Mouse (Mus musculus) limb, embryonic 15.5 days (tissue): ENCODE measurements around the gene Arhgef26. TPM values are rescaled to one million over a fixed set of nuclear protein-coding genes. Genes with fewer than 3 reads are reported as not detected.

Experiments
- ATAC-seq: fragments of 200-750 bp; cut with Nextera tagmentation; 2 replicates; pipeline ENCODE4 v1.8.0; 2017; ENCODE audit warnings: low read depth, moderate TSS enrichment; ENCODE audit not compliant: insufficient number of reproducible peaks, low FRiP score, low TSS enrichment
- H3K27ac ChIP-seq: fragments of 300-500 bp; sonication (generic); 2 replicates; pipeline ENCODE4 v1.5.1; 2015; ENCODE audit warnings: moderate library complexity, mild to moderate bottlenecking, inconsistent platforms
- H3K27me3 ChIP-seq: fragments of 300-500 bp; sonication (generic); 2 replicates; pipeline ENCODE4 v1.6.1; 2015; ENCODE audit warnings: inconsistent platforms
- H3K36me3 ChIP-seq: fragments of 300-500 bp; sonication (generic); 2 replicates; pipeline ENCODE4 v1.6.1; 2015; ENCODE audit warnings: inconsistent platforms
- H3K4me1 ChIP-seq: fragments of 300-500 bp; sonication (generic); 2 replicates; pipeline ENCODE4 v1.6.1; 2015; ENCODE audit warnings: inconsistent platforms
- H3K4me2 ChIP-seq: fragments of 300-500 bp; sonication (generic); 2 replicates; pipeline ENCODE4 v1.6.1; 2015; ENCODE audit warnings: mild to moderate bottlenecking, inconsistent platforms
- H3K4me3 ChIP-seq: fragments of 300-500 bp; sonication (generic); 2 replicates; pipeline ENCODE4 v1.5.1; 2015; ENCODE audit warnings: mild to moderate bottlenecking, inconsistent platforms
- H3K9ac ChIP-seq: fragments of 300-500 bp; sonication (generic); 2 replicates; pipeline ENCODE4 v1.6.1; 2015; ENCODE audit warnings: inconsistent platforms
- H3K9me3 ChIP-seq: fragments of 300-500 bp; sonication (generic); 2 replicates; pipeline ENCODE4 v1.6.1; 2016; ENCODE audit warnings: inconsistent platforms
- WGBS: fragments of 180-500 bp; shearing (Covaris S2); methylation state at CpG from one replicate; pipeline ENCODE4 v1.1.7; 2015; 5-methylcytosine and 5-hydroxymethylcytosine counted together
- polyA plus RNA-seq: library from polyadenylated mRNA; unstranded; fragments of >200 nt; fragmentation: Nextera tagmentation; extraction: Ambion mirVana; gene quantifications from 2 replicates; pipeline ENCODE4 v1.2.1, GENCODE M21; 2015

Arhgef26 gene
- polyA plus RNA-seq, 1 experiment from 2014 or later: 12.0 TPM

- no peak for ATAC-seq
- Histone ChIP-seq H3K9me3 (no peaks in the 10 kb centered on the region), H3K9ac (no peak overlapping the region), H3K36me3 (no peaks in the 10 kb centered on the region), H3K4me3 (no peak overlapping the region), H3K4me2 (no peak overlapping the region), H3K27ac (no peak overlapping the region), H3K4me1 (peaks cover 4% of the 10 kb centered on the region; the same call in 1 of the 2 replicates), H3K27me3 (no peaks in the 10 kb centered on the region)
- 83% methylated on average over 4 of the region's 4 CpGs for WGBS
These were observed 76.8 kb downstream of the Arhgef26 start for GRCm38 (mm10) chr3:62414926-62415325.

GRCm38 (mm10) chr3:62417458-62417857, 79.3 kb downstream of the Arhgef26 start:
- Histone ChIP-seq H3K36me3 (no peaks in the 10 kb centered on the region), H3K9me3 (no peaks in the 10 kb centered on the region), H3K27me3 (no peaks in the 10 kb centered on the region), H3K4me1 (peaks cover 4% of the 10 kb centered on the region; the same call in 1 of the 2 replicates), H3K4me3 (no peak overlapping the region), H3K4me2 (no peak overlapping the region), H3K27ac (no peak overlapping the region), H3K9ac (no peak overlapping the region)
- 57% methylated on average over 6 of the region's 6 CpGs for WGBS
- no peak for ATAC-seq

DNA sequence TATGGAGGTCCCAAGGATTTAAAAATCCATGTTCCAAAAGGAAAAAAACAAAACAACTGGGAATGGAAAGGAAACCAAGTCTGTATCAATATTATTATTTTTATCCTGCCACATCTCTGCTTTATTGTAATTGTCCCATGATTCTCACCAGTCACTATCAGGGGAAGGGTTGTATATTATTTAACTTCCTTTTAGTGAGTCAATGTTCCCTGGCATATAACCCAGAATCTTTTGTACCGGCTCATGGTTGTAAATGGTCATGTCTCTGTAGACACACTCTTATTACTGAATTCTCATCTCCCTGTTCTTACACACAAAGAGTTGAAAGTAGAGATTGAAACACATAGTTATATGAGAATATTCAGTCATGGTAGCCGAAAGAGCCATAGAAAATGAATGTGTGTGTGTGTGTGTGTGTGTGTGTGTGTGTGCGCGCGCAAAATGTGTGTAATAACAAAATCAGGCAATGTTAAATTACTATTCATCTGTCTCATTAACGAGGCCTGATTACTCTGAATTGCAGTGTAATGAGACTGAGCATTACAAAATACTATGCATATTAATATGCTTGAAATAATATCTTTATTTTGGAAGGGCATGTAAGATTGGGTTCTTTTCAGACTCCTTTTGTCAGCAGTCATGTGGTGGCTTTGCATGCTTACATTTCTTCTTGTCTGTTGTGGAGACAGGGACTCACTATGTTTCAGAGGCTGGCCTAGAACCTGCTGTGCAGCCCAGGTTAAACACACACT, 80.4 kb downstream of the Arhgef26 start:
- no peaks in the 10 kb centered on the region for H3K4me1 ChIP-seq
- 0 out of 2 replicates have a peak, but pooled peaks cover 2% of the 10 kb centered on the region for H3K36me3 ChIP-seq
- WGBS: 93% methylated on average over 6 of the region's 6 CpGs
- no peak for ATAC-seq
- H3K27me3 ChIP-seq: no peaks in the 10 kb centered on the region
- no peaks in the 10 kb centered on the region for H3K9me3 ChIP-seq
- no peak overlapping the region for H3K4me3 ChIP-seq
- H3K4me2 ChIP-seq: no peak overlapping the region
- H3K9ac ChIP-seq: no peak overlapping the region
- no peak overlapping the region for H3K27ac ChIP-seq

- H3K27ac ChIP-seq: no peak overlapping the region
- H3K9me3 ChIP-seq: no peaks in the 10 kb centered on the region
- no peak for ATAC-seq
- no peaks in the 10 kb centered on the region for H3K36me3 ChIP-seq
- no peak overlapping the region for H3K4me3 ChIP-seq
- no peaks in the 10 kb centered on the region for H3K4me1 ChIP-seq
- 57% methylated on average over 4 of the region's 4 CpGs for WGBS
- H3K9ac ChIP-seq: no peak overlapping the region
- no peak overlapping the region for H3K4me2 ChIP-seq
- H3K27me3 ChIP-seq: no peaks in the 10 kb centered on the region
These were observed 95.5 kb downstream of the Arhgef26 start for GRCm38 (mm10) chr3:62433675-62434074.

DNA sequence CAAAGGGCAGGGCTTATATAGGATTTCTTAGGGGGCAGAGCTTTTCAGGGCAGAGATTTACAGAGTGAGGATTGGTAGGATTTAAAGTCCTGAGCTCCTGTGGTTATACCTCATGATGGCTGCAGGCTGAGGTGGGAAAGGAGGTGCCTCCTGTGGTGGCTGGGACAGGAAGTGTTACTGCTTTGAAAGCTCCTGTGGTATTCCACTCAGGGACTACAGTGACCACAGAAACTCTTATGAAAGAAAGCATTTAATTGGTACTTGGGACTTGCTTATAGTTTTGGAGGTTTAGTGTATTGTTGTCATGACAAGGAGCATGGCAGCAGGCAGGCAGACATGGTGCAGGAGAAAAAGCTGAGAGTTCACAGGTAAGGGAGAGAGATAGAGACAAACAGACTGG, 97.8 kb downstream of the Arhgef26 start:
- Histone ChIP-seq H3K36me3 (no peaks in the 10 kb centered on the region), H3K4me3 (no peak overlapping the region), H3K4me1 (no peaks in the 10 kb centered on the region), H3K27ac (no peak overlapping the region), H3K9ac (no peak overlapping the region), H3K4me2 (no peak overlapping the region), H3K9me3 (no peaks in the 10 kb centered on the region), H3K27me3 (no peaks in the 10 kb centered on the region)
- ATAC-seq: no peak

- no peak overlapping the region for H3K9ac ChIP-seq
- WGBS: 59% methylated on average over 5 of the region's 5 CpGs
These were observed 102.4 kb downstream of the Arhgef26 start for GRCm38 (mm10) chr3:62440431-62440969.

GRCm38 (mm10) chr3:62443582-62444194, 105.5 kb downstream of the Arhgef26 start:
- H3K27me3 ChIP-seq: no peaks in the 10 kb centered on the region
- no peaks in the 10 kb centered on the region for H3K9me3 ChIP-seq
- no peak overlapping the region for H3K9ac ChIP-seq
- no peak overlapping the region for H3K4me2 ChIP-seq
- H3K4me3 ChIP-seq: no peak overlapping the region
- H3K27ac ChIP-seq: no peak overlapping the region
- H3K36me3 ChIP-seq: peaks cover 5% of the 10 kb centered on the region; the same call in 1 of the 2 replicates
- H3K4me1 ChIP-seq: no peaks in the 10 kb centered on the region
- no peak for ATAC-seq
- 75% methylated on average over 12 of the region's 12 CpGs for WGBS

More at GRCm38 (mm10) chr3:62440431-62440969, 102.4 kb downstream of the Arhgef26 start:
- H3K27me3 ChIP-seq: no peaks in the 10 kb centered on the region
- H3K4me3 ChIP-seq: no peak overlapping the region
- H3K36me3 ChIP-seq: no peaks in the 10 kb centered on the region
- H3K27ac ChIP-seq: no peak overlapping the region
- H3K4me1 ChIP-seq: no peaks in the 10 kb centered on the region
- no peak for ATAC-seq
- no peak overlapping the region for H3K4me2 ChIP-seq
- H3K9me3 ChIP-seq: no peaks in the 10 kb centered on the region

DNA sequence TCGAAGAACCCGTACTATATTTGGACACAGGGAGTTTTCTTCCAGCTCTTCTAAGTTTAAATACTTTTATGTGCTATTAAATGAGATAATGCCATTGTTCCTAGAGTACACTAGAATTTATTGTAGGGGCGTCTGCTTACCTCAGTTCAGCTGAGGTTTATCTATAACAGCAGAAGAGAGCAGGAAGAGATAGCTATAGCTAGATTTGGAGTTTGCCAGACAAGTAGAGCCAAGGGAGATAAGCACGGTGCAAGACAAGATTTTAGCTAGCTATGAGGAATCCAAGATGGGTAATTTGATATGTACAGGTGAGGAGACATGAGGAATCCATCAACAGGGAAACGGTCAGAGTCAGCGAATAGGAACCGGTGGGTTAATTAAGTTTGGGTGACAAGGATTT, 108.1 kb downstream of the Arhgef26 start:
- no peaks in the 10 kb centered on the region for H3K4me1 ChIP-seq
- H3K27me3 ChIP-seq: no peaks in the 10 kb centered on the region
- H3K9me3 ChIP-seq: no peaks in the 10 kb centered on the region
- no peak overlapping the region for H3K4me3 ChIP-seq
- WGBS: 81% methylated on average over 7 of the region's 7 CpGs
- H3K36me3 ChIP-seq: peaks cover 8% of the 10 kb centered on the region; the same call in 1 of the 2 replicates
- ATAC-seq: no peak
- H3K4me2 ChIP-seq: no peak overlapping the region
- no peak overlapping the region for H3K9ac ChIP-seq
- no peak overlapping the region for H3K27ac ChIP-seq

DNA sequence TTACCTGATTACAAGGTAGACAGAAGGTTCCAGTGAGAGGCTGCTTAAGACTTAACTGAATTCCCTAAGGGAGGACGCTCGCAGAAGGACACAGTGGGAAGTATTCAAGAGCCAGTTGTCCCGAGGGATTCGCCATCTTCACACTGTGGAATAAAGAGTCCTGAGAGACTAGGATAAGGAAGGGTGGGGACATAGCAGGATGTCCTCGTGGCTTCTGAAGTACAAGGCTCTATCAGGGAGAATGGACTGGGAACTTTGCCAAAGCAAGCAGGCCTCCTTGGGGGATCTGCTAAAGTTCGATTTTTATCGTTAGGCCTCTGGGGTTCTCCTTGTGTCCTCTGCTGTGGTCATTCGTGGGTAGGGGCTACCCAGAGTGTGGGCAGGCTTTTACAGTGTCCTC, 109.0 kb downstream of the Arhgef26 start:
- Histone ChIP-seq H3K36me3 (peaks cover 10% of the 10 kb centered on the region; the same call in 1 of the 2 replicates), H3K4me1 (no peaks in the 10 kb centered on the region), H3K9ac (no peak overlapping the region), H3K9me3 (no peaks in the 10 kb centered on the region), H3K27ac (no peak overlapping the region), H3K27me3 (no peaks in the 10 kb centered on the region), H3K4me3 (no peak overlapping the region), H3K4me2 (no peak overlapping the region)
- WGBS: 71% methylated on average over 8 of the region's 8 CpGs
- ATAC-seq: no peak

GRCm38 (mm10) chr3:62449871-62450496, 111.8 kb downstream of the Arhgef26 start:
- H3K9me3 ChIP-seq: no peaks in the 10 kb centered on the region
- no peak for ATAC-seq
- H3K27ac ChIP-seq: no peak overlapping the region
- WGBS: 89% methylated on average over 4 of the region's 4 CpGs
- no peaks in the 10 kb centered on the region for H3K27me3 ChIP-seq
- 0 out of 2 replicates have a peak, but pooled peaks cover 4% of the 10 kb centered on the region for H3K4me1 ChIP-seq
- H3K4me3 ChIP-seq: no peak overlapping the region
- no peak overlapping the region for H3K4me2 ChIP-seq
- H3K36me3 ChIP-seq: peaks cover 11% of the 10 kb centered on the region; the same call in 1 of the 2 replicates
- no peak overlapping the region for H3K9ac ChIP-seq

DNA sequence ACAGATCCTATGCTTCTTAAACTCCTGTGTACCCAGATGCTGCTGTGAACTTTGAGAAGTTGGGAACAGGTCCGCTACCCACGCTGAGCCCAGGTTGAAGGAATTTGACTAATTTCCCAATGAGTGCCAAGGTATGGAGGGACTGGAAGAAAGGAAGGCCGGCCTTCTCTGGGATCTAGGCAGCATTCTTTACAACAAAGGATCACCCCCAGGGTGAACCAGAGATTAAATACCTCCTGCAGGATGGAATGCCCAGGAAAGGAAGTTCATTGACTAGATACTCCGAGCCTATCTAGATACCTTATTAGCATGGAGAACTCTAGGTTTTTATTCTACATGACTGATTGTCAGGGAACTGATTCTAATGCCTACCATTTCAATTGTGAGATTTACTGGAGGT, 114.8 kb downstream of the Arhgef26 start:
- peaks cover 7% of the 10 kb centered on the region; the same call in 1 of the 2 replicates for H3K36me3 ChIP-seq
- H3K27ac ChIP-seq: no peak overlapping the region
- H3K4me3 ChIP-seq: no peak overlapping the region
- no peaks in the 10 kb centered on the region for H3K9me3 ChIP-seq
- H3K27me3 ChIP-seq: no peaks in the 10 kb centered on the region
- 53% methylated on average over 4 of the region's 4 CpGs for WGBS
- no peak overlapping the region for H3K9ac ChIP-seq
- H3K4me1 ChIP-seq: 0 out of 2 replicates have a peak, but pooled peaks cover 7% of the 10 kb centered on the region
- ATAC-seq: no peak
- no peak overlapping the region for H3K4me2 ChIP-seq

DNA sequence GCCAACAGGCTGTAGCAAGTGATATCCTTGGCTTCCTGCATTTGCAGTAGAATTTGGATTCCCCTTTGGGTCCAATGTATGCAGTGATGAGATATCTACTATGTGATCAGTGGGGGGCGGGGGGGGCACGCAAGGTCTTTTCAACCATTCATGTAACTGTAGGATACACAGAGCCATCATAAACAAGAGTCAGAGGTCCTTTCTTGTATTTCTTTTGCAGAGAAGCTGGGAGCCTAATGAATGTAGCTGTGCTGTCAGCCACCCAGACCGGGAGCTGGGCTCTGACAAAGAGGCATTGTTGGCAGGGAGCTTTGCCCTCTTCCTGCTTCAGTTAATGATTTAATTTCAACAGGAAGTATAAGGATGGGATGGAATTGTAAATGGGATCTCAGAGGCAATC, 116.0 kb downstream of the Arhgef26 start:
- Histone ChIP-seq H3K4me1 (0 out of 2 replicates have a peak, but pooled peaks cover 7% of the 10 kb centered on the region), H3K4me2 (no peak overlapping the region), H3K9me3 (no peaks in the 10 kb centered on the region), H3K36me3 (0 out of 2 replicates have a peak, but pooled peaks cover 3% of the 10 kb centered on the region), H3K27ac (no peak overlapping the region), H3K9ac (no peak overlapping the region), H3K27me3 (no peaks in the 10 kb centered on the region), H3K4me3 (no peak overlapping the region)
- WGBS: 66% methylated on average over 3 of the region's 3 CpGs
- no peak for ATAC-seq
